Mouse (Mus musculus) adrenal gland, postnatal 25 days (tissue): ENCODE results near the gene Cblc. TPM values are rescaled to one million over a fixed set of nuclear protein-coding genes. Genes with fewer than 3 reads are reported as not detected.
"Not testable (repeated sequence)": the region's sequence is repeated elsewhere in the genome, so short reads cannot be mapped to it uniquely, and the experiment has no call there.

Experiments
- DNase-seq: peaks from one replicate; pipeline ENCODE4 v3.0.0; 2021; ENCODE audit warnings: mixed read lengths
- total RNA-seq: library from RNA; stranded (reverse); gene quantifications from 2 replicates; pipeline ENCODE4 v1.2.3, GENCODE M21; 2021

Cblc gene
- total RNA-seq, 1 experiment from 2014 or later: 0.55 TPM

DNA sequence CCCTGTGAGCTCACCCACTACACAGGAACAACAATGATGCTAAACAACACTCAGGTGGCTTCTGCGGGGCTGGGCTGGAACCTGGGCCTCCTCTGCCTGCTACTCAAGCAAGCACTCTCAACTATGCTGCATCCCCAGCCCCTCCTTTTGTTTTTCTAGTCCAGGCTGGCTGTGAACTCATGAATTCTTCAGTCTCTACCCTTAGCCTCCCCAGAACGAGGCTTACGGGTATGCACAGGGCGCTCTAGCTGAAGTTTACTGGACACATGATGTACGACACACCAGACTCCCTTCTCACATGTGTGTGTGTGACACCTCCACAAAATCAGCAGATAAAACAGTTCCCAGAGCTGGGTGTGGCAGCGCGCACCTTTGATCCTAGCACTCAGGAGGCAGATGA, 22.3 kb upstream of the Cblc start:
- DNase-seq: no peak

DNA sequence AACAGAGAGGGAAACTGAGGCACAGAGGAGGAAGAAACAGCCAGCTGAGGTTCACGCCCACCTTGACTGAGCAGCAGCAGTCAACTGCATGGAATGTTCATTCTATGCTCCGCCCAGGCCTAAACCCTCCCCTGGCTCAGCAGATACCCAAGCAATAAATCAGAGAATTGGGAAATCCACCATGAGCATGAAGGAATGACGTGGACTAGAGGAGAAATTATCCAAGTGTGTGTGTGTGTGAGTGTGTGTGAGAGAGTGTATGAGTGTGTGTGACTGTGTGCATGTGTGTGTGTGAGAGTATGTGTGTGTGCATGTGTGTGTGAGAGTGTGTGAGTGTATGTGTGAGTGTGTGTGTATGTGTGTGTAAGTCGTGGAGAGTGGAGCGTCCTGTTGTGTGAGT, 21.8 kb upstream of the Cblc start:
- peak; percentile 37 for DNase-seq

GRCm38 (mm10) chr7:19817382-19818105, 20.9 kb upstream of the Cblc start:
- no peak for DNase-seq

DNA sequence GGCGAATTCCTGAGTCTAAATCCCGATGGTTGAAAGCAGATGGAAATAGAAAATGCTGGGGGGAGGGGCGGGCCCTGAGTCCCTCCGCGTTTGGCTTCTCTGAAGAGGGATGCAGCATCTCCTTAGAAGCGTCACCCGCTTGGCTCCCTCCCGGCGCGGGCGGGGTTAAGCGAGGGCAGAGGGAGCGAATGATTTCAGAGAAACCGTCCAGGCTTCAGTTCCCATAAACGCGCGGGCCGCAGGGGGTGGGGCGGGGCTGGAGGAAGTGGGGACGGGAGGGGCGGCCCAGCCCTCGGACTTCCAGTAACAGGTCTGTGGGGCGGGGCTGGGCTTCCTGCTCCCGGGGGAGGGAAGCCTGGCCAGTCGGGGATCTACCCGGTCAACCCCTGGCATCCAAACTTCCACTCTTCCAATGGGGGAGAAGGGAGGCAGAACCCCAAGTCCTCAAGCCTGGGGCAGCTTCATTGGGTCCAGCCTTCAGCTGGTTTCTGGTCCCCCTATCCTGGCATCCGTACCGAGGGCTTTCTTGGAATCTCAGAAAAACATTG, 19.7 kb upstream of the Cblc start:
- DNase-seq: peak; percentile 87

DNA sequence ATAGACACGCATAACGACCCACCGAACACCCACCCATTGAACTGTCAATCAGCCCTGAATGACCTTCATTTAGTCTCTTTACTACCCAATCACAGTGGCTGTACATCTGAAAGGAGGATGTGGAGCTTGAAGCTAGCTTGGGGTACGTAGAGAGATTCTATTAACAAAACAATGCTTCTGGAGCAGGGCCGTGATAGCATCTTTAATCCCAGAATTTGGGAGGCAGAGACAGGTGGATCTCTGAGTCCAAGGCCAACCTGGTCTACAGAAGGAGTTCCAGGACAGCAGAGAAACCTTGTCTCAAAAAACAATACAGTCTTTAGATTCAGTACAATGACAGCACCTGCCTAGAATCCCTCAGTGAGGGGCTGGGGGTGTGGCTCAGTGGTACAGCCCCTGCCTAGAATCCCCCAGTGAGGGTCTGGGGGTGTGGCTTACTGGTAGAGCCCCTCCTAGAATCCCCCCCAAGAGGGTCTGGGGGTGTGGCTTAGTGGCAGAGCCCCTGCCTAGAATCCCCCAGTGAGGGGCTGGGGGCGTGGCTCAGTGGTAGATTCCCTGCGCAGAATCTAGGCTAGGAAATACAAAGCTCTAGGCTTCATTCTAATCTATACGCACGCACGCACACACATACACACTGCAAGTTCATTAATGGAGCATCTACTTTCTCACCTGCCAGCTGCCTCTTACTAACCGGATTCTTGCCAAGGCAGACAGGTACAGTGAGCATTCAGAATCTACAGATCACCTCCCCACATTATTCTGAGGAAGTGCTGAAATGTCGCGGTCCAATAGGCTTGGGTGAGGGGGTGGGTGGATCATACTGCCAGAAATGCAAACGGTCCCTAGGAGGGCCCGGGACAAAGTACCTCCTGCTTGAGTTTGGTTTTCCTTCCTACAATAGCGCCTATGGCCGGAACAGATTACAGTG, 19.0 kb upstream of the Cblc start:
- no peak for DNase-seq

GRCm38 (mm10) chr7:19813579-19814122, 17.0 kb upstream of the Cblc start:
- no peak for DNase-seq

GRCm38 (mm10) chr7:19813161-19813560, 16.6 kb upstream of the Cblc start:
- no peak for DNase-seq

DNA sequence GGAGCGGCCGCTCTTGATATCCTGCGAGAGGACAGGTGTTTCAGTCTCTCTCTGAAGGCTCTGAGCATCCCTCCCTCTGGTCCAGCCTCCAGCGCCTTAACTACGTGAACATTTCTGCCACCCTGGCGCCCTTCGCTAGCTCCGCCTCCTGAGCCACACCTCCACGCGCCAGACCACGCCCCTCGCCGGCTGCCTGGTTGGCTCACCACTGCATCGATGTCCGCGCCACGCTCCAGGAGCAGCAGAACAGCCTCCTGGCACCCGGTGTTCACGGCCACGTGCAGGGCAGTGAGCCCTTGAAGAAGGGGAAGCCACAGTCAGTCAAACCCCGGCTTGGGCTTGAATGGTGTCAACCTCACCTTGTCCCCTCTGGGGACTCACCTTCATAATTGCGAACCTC, 14.5 kb upstream of the Cblc start:
- DNase-seq: peak; percentile 51

- DNase-seq: peak; percentile 56
These were observed 12.8 kb upstream of the Cblc start for GRCm38 (mm10) chr7:19809369-19809768.

DNA sequence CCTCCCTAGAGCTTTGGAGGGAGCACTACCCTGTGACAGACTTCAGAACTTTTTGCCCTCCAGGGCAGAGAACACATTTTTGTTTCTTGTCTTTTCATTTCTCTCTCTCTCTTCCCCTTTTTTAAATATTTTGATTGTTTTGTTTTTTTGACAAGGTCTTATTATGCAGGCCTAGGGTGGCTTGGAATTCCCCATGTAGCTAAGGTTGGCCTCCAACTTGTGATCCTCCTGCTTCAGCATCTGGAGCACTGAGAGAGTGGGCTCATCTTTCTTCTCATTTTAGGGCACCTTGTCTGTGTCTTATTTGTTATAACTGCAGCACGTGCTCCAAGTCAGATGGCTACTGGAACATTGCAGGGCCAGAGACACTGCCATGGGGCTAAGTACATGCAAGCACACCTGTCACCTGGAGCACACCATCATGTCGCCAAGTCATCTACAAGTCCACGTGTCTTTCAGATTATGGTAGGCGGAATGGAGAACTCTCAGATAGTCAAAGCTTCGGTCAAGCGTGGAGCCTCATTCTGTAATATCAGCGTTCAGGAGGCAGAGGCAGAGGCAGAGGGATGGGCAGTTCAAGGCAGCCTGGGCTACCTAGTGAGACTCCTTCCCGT, 9.9 kb upstream of the Cblc start:
- DNase-seq: no peak

DNA sequence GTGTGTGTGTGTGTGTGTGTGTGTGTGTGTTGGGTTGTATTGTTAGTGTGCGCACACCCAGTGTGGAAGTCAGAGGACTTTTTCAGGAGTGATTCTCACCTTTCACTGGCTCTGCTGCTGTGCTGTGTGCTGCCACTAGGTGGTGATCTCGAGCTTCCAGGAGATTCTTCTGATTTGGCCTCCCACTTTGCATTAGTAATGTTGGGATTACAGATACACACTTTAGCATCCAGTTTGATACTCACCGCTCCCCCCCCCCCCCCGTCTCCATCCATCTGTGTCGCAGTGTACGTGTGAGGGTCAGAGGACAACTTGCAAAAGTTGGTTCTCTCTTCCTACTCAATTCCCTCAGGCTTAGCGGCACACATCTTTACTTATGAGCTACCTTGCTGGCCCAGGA, 6.4 kb upstream of the Cblc start:
- DNase-seq: peak; percentile 77

DNA sequence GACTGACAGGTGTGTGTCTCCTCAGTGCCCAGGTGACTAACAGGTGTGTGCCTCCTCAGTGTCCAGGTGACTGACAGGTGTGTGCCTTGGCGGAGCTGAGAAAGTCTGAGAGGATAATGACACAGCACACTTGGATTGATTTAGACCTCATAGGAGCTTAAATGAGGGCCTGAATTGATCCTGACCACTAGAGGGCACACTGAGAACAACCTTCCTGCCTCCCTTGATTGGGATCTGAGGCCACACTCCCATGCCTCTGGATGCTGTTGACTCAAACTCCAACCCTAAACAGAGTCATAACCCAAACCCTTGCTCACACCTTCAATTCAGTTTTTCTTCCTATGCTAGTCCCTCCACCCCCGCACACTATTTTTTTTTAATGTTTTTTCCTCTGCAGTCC, 4.2 kb upstream of the Cblc start:
- peak; percentile 33 for DNase-seq

DNA sequence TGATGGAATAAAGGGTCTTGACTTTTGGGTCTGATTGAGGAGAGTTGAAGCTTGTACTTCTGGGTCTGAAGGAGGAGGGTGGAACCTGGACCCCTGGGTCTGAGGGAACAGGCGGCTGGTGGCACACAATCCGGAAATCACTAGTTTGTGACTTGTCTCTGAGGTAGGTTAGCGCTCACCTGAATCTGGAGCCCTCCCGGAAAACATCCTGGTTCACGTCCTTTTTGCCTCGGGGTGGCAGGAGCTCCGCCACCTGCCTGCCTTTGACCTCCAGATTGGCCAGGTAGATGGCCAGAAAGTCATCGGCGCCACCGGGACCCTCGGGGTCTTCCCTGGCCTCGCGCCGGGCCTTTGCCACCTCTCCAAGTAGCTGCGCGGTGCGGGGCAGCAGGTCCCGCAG, 355 bp downstream of the Cblc start:
- no peak for DNase-seq

- DNase-seq: no peak
These were observed 1.4 kb downstream of the Cblc start for GRCm38 (mm10) chr7:19795236-19795635.

- DNase-seq: no peak
These were observed 3.6 kb downstream of the Cblc start for GRCm38 (mm10) chr7:19792701-19793630.

DNA sequence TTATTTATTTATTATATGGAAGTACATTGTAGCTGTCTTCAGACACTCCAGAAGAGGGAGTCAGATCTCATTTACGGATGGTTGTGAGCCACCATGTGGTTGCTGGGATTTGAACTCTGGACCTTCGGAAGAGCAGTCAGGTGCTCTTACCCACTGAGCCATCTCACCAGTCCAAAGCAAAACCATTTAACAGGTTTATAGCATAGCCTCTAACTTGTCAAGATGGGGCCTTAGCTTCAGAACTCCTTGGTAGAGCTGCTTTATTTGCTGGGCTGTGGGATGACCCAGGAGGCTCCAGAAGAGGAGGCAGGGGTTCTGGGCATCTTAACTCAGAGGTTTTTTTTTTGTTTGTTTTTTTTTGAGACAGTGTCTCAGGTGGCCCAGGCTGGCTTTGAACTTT, 5.1 kb downstream of the Cblc start:
- DNase-seq: not testable (repeated sequence)

DNA sequence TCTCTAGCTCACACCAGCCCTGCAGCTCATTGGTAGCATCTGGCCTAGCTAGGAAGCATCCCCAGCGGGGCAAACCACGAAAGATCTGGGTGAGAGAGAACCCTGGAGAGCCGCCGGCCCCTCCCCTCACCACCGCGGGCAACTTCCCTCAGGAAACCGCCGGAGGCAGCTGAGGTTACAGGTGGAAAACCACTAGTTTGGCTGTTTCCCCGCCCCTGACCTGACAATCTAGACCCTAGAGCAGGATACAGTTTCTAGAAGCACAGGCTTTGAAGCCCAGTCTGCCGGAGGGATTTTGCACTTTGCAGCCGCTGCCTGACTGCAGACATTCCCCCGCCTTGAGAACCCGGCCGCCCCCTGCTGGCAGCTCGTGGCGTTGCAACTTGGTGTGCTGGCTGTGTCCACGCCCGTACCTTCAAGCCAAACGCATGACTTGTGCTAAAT, 6.7 kb downstream of the Cblc start:
- peak; percentile 97 for DNase-seq

DNA sequence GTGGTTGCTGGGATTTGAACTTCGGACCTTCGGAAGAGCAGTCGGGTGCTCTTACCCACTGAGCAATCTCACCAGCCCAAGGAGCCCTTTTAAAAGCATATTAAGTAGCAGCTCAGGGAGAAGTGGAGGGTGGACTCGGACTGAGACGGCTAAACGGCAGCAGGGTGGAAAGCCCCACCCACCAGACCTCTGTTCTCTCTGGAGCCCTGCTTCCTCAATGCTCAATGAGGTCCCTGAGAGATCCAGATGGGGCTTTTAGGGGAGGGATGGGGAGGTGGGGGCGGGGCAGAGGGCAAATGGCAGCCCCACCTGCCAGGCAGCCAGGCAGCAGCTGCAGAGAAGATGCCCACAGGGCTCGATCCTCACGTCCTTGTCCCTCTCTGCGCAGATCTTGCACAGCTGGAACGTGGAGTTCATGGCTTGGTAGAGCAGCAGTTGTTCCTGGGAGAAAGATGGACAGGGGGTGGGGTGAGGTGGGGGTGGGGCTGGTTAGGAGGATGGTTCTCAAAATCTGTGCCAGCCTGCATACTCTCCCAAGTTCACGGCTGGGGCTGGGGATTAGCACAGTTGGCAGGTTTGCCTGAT, 10.6 kb downstream of the Cblc start:
- DNase-seq: no peak

GRCm38 (mm10) chr7:19784764-19785535, 11.7 kb downstream of the Cblc start:
- DNase-seq: no peak

GRCm38 (mm10) chr7:19783630-19784029, 13.0 kb downstream of the Cblc start:
- no peak for DNase-seq
